Mouse (Mus musculus): Measurements from ENCODE around the gene Apol9b.

GRCm38 (mm10) chr15:77766981-77767380 lies 38.1 kb downstream of the Apol9b start:
- TF ChIP-seq MAFK (IDR thresholded peaks at IDR 0.05; ENCODE audit: insufficient read depth, low read depth, low read length) (no peak), CHD2 (IDR thresholded peaks at IDR 0.05; ENCODE audit: low read depth, low read length) (no peak), HCFC1 (IDR thresholded peaks at IDR 0.05; ENCODE audit: borderline replicate concordance, insufficient read depth, low read length) (no peak), ZNF384 (IDR thresholded peaks at IDR 0.05; ENCODE audit: low read depth, low read length) (no peak)
